Mouse (Mus musculus): ENCODE data around the gene Cstad.

GRCm38 (mm10) chr2:30614151-30614923 lies 19.5 kb downstream of the Cstad start:
- TF ChIP-seq CTCF (IDR thresholded peaks at IDR 0.05; ENCODE audit: control insufficient read depth, insufficient read depth, insufficient read length) (no peak), MAX (IDR thresholded peaks at IDR 0.05) (no peak), CEBPB (IDR thresholded peaks at IDR 0.05; ENCODE audit: low read depth) (no peak), MYOG (IDR thresholded peaks at IDR 0.05; ENCODE audit: control insufficient read depth, extremely low read depth, insufficient read length) (no peak)

Data from C2C12 (cell line).